Mouse (Mus musculus): ENCODE measurements around the gene Adgrf5. TPM values are rescaled to one million over a fixed set of nuclear protein-coding genes. Genes with fewer than 3 reads are reported as not detected.

Gene Adgrf5
- polyA plus RNA-seq, 1 experiment = 3.4 TPM

DNA sequence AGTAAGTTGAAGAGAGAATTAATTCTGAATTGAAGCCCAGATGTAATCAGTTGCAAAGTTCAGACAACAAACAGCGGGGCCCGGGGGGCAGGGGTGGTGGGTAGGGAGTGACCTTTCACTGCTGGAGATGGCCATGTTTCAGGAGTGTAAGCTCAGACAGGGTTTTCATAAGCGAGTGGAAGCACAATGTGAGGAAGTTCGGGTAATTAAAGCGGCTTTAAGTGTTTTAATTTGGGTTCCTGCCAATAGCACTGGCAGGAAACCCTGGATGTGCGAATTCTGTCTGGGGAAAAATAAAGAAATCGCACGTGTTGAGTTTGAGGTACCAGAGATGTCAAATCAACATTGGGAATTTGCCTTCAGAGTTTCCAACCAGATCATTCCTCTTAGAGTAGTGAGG, 74.2 kb downstream of the Adgrf5 start:
- H3K27ac ChIP-seq (ENCODE audit: insufficient read depth, low read length) = no peak overlapping the region
- no peak overlapping the region for H3K4me3 ChIP-seq (ENCODE audit: insufficient read depth, low read length)
- no peak for TF ChIP-seq CTCF (IDR thresholded peaks at IDR 0.05; ENCODE audit: borderline replicate concordance, insufficient read depth, low read length)
- no peaks in the 10 kb centered on the region for H3K4me1 ChIP-seq (ENCODE audit: control insufficient read depth, insufficient read depth, low read length)

DNA sequence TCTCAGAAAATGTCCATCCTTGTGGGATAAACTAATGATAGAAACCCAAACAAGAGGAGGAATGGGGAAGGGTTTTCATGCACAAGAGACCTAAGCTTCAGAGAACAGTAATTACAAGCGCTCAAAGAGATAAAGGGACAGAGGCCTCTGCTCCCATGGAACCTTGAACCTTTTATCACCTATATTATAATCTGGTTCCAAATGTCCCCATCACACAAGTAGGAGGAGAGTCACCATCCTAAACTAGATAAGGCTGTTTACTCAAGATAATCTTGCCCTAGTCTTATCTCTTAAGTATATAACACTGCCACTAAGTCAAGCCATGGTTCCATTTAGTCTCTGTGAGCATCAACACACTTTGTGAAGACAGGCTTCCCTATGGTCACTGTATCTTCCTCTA, 91.0 kb downstream of the Adgrf5 start:
- TF ChIP-seq CTCF (IDR thresholded peaks at IDR 0.05; ENCODE audit: borderline replicate concordance, insufficient read depth, low read length) = no peak
- TF ChIP-seq POLR2A (IDR thresholded peaks at IDR 0.05; ENCODE audit: low read depth, low read length) = no peak
- no peaks in the 10 kb centered on the region for H3K4me1 ChIP-seq (ENCODE audit: control insufficient read depth, insufficient read depth, low read length)
- H3K4me3 ChIP-seq (ENCODE audit: insufficient read depth, low read length) = no peak overlapping the region
- no peak overlapping the region for H3K27ac ChIP-seq (ENCODE audit: insufficient read depth, low read length)

DNA sequence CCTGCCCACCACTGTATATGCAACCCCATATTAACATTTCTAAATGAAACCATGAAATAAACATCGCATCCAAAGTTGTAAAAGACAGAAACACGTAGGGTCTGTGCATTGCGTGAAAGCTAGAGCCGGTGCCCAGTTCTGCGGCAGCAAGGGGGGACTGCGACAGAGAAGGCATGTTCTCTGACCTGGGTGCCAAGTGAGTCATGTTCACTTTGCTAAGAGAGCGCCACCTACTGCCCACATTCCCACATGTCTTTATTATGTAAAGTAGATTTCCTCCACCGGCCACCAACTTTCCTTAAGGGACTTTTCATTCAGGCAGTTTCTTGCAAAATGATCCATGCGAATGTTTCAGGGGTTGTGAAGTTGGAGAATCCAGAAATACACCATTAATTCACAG, 98.3 kb downstream of the Adgrf5 start:
- no peak overlapping the region for H3K4me3 ChIP-seq (ENCODE audit: insufficient read depth, low read length)
- H3K4me1 ChIP-seq (ENCODE audit: control insufficient read depth, insufficient read depth, low read length) = no peaks in the 10 kb centered on the region; the same call in 1 of the 2 replicates
- H3K27ac ChIP-seq (ENCODE audit: insufficient read depth, low read length) = no peak overlapping the region
- TF ChIP-seq CTCF (IDR thresholded peaks at IDR 0.05; ENCODE audit: borderline replicate concordance, insufficient read depth, low read length) = peak; percentile 50; the same call in 1 of the 2 replicates
- TF ChIP-seq POLR2A (IDR thresholded peaks at IDR 0.05; ENCODE audit: low read depth, low read length) = no peak

DNA sequence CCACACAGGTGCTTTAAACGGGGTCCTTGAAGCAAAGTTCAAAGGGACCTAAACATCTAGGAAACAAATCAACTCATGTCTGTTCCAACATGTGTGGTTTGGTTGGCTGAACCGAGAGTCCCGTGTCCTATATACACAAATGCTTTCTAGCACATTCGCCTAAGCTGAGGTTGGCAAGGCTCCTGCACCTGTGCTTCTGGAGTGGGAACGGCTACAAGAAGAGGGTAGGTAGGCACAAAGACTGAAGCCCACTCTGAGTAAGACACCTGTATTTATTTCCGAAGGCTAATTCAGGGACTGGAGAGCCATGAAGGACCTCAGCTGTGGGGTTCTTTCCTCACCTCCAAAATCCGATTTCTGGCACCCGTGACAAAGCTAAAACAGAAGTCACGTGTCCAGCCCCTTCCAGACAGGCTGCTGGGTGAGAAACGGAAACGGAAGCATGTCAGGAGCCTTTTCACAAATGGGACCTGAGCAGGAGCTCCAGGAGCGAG, 99.5 kb downstream of the Adgrf5 start:
- Histone ChIP-seq H3K4me3 (ENCODE audit: insufficient read depth, low read length) (no peak overlapping the region), H3K4me1 (ENCODE audit: control insufficient read depth, insufficient read depth, low read length) (no peaks in the 10 kb centered on the region; the same call in 1 of the 2 replicates), H3K27ac (ENCODE audit: insufficient read depth, low read length) (no peak overlapping the region)
- TF ChIP-seq CTCF (IDR thresholded peaks at IDR 0.05; ENCODE audit: borderline replicate concordance, insufficient read depth, low read length) (no peak), POLR2A (IDR thresholded peaks at IDR 0.05; ENCODE audit: low read depth, low read length) (no peak)

DNA sequence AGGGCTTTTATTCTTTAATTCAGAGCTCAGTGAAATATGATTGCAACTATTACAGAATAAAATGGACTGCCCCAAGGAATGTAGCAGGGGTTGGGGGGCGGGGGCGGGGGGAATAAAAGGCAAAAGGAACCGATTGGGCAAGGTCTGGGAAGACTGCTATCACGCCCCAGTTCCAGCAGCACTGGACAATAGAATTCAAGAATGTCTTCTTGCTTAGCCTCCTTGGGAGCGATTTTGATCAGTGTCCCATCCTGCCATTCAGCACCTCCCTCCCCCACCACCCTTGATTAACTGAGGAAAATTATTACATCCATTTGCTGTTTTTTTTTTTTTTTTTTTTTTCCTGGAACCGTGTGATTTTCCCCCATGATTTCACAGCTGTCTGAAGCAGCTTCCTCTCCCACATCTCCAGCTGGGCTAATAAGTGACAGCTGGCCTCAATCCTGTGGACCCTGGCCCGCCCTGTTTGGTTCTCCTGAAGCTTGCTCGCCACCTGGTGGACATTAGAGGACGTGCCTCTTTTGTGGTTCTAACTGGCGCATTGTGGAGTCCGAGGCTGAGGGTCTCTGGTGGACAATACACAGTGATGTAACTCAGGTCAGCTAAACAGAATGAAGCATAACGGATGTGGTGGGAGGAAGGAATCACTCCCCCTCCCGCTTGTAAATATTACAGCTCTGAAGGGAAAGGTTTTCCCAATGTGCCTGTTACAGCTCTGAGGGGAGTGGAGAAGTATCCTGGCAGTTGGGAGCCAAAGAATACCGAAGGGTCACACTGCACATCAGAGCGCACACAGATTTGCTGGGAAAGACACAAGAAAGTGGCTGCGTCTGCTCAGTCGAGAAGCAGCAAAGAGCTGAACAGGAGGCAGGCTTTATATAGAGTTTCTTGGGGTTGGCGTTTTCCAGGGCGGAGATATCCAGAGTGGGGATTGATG, 100.3 kb downstream of the Adgrf5 start:
- no peak overlapping the region for H3K27ac ChIP-seq (ENCODE audit: insufficient read depth, low read length)
- TF ChIP-seq POLR2A (IDR thresholded peaks at IDR 0.05; ENCODE audit: low read depth, low read length) = no peak
- peak; percentile 94 for TF ChIP-seq CTCF (IDR thresholded peaks at IDR 0.05; ENCODE audit: borderline replicate concordance, insufficient read depth, low read length)
- no peaks in the 10 kb centered on the region; the same call in 1 of the 2 replicates for H3K4me1 ChIP-seq (ENCODE audit: control insufficient read depth, insufficient read depth, low read length)
- H3K4me3 ChIP-seq (ENCODE audit: insufficient read depth, low read length) = no peak overlapping the region

DNA sequence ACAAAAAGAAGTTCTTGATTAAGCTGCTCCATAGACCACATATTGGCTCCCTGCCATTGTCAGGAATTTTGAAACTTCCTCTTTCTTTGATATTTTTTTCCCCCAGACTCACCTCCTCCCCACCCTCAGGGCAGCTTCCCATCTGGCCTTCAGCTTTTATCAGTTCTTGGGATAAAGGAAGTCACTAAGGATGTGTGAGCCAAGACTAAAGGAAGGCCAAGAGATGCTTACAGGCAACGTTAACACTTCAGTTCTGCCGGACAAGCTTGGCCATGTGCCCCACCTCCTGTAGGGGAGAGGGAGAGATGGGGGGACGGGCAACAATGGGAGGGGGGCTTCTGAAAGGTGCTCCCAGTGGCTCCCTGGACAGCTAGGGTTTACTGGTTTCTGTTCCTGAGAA, 109.8 kb downstream of the Adgrf5 start:
- Histone ChIP-seq H3K27ac (ENCODE audit: insufficient read depth, low read length) (no peak overlapping the region), H3K4me3 (ENCODE audit: insufficient read depth, low read length) (no peak overlapping the region), H3K4me1 (ENCODE audit: control insufficient read depth, insufficient read depth, low read length) (no peaks in the 10 kb centered on the region)
- TF ChIP-seq POLR2A (IDR thresholded peaks at IDR 0.05; ENCODE audit: low read depth, low read length) (no peak), CTCF (IDR thresholded peaks at IDR 0.05; ENCODE audit: borderline replicate concordance, insufficient read depth, low read length) (no peak)

DNA sequence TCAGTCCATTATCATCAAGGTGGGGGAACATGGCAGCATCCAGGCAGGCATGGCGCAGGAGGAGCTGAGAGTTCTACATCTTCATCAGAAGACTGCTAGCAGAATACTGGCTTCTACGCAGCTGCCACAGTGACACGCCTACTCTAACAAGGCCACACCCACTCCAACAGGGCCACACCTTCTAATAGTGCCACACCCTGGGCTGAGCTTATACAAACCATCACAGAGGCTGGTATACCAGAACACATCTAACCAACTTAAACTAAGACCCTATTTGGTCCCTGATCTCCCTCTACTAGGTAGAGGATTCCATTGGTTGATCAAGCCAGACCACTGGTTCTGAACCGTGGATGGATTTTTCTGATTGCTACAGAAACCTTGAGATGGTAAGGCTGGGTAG, 112.3 kb downstream of the Adgrf5 start:
- Histone ChIP-seq H3K27ac (ENCODE audit: insufficient read depth, low read length) (no peak overlapping the region), H3K4me3 (ENCODE audit: insufficient read depth, low read length) (no peak overlapping the region), H3K4me1 (ENCODE audit: control insufficient read depth, insufficient read depth, low read length) (no peaks in the 10 kb centered on the region)
- no peak for TF ChIP-seq POLR2A (IDR thresholded peaks at IDR 0.05; ENCODE audit: low read depth, low read length)
- TF ChIP-seq CTCF (IDR thresholded peaks at IDR 0.05; ENCODE audit: borderline replicate concordance, insufficient read depth, low read length) = no peak

DNA sequence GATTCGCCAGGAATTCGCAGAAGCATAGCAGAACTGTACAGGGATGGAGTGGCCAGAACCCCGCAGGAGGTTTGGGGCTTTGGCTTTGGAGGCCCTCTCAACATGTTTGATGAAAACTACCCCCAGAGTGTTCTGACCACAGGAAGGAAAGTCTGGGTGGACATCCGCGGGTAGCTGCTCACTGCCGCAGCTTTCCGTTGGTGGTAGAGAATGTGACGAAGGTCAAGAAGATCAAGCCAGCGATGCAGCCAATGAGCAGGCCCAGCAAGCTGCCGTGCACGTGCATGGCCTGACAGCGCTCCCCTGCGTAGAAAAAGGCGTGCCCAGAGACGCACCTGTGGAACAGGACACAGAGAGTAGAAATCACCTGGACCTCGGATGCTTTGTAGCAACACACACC, 114.5 kb downstream of the Adgrf5 start:
- TF ChIP-seq CTCF (IDR thresholded peaks at IDR 0.05; ENCODE audit: borderline replicate concordance, insufficient read depth, low read length) = no peak
- no peak for TF ChIP-seq POLR2A (IDR thresholded peaks at IDR 0.05; ENCODE audit: low read depth, low read length)
- no peak overlapping the region for H3K4me3 ChIP-seq (ENCODE audit: insufficient read depth, low read length)

DNA sequence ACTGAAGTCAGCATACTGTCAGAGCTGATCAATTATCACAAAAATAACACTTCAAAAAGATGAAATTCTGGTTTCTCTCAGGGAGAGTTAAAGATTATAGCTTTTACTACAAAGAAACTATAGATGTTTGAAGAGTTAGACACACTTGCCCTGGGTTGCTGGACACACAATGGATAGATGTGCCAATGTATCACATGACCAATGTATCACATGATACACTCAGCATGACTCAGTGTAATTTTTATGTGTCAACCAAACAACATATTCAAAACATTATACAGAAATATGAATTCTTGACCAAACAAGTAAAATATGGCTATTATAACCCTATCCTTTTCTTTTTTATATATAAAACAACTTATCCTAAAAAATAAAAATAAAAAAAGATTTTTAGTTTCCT, 117.4 kb downstream of the Adgrf5 start:
- Histone ChIP-seq H3K4me1 (ENCODE audit: control insufficient read depth, insufficient read depth, low read length) (no peaks in the 10 kb centered on the region), H3K4me3 (ENCODE audit: insufficient read depth, low read length) (no peak overlapping the region), H3K27ac (ENCODE audit: insufficient read depth, low read length) (no peak overlapping the region)
- TF ChIP-seq POLR2A (IDR thresholded peaks at IDR 0.05; ENCODE audit: low read depth, low read length) (no peak), CTCF (IDR thresholded peaks at IDR 0.05; ENCODE audit: borderline replicate concordance, insufficient read depth, low read length) (no peak)

More for the DNA sequence above, 114.5 kb downstream of the Adgrf5 start:
- Histone ChIP-seq H3K4me1 (ENCODE audit: control insufficient read depth, insufficient read depth, low read length) (no peaks in the 10 kb centered on the region), H3K27ac (ENCODE audit: insufficient read depth, low read length) (no peak overlapping the region)

DNA sequence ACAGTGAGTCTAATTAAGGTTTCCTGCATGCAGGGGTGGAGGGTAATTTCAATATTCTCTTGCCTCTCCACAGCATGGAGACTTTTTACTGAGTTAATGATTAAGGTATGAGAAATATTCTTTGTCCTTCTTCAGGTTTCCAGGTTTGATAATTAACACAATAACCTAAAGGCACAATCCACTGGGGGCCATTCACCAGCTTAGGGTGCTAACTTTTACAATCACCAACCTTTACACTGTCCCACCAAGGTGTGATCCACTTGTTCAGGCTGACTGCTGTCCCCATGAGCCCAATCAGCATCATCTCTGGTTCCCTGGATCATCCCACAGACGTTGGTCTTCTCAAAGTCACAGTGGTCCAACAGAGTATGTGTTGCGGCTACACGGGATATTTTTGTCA, 125.7 kb downstream of the Adgrf5 start:
- Histone ChIP-seq H3K4me1 (ENCODE audit: control insufficient read depth, insufficient read depth, low read length) (no peaks in the 10 kb centered on the region), H3K27ac (ENCODE audit: insufficient read depth, low read length) (no peak overlapping the region), H3K4me3 (ENCODE audit: insufficient read depth, low read length) (no peak overlapping the region)
- TF ChIP-seq CTCF (IDR thresholded peaks at IDR 0.05; ENCODE audit: borderline replicate concordance, insufficient read depth, low read length) (no peak), POLR2A (IDR thresholded peaks at IDR 0.05; ENCODE audit: low read depth, low read length) (no peak)

All from embryonic fibroblast, embryonic 13.5 days (primary cell).